Mouse (Mus musculus): Measurements from ENCODE around the gene Ahsg. TPM values are rescaled to one million over a fixed set of nuclear protein-coding genes. Genes with fewer than 3 reads are reported as not detected.

The Ahsg gene
- polyA plus RNA-seq, 1 experiment from 2014 or later = 114 TPM

- H3K4me2 ChIP-seq = no peak overlapping the region
- H3K4me3 ChIP-seq (replicated peaks) = no peak overlapping the region
- H3K9me3 ChIP-seq = no peaks in the 10 kb centered on the region
- no peak overlapping the region for H3K27ac ChIP-seq
- no peaks in the 10 kb centered on the region for H3K27me3 ChIP-seq (replicated peaks)
- no peaks in the 10 kb centered on the region for H3K36me3 ChIP-seq
- H3K9ac ChIP-seq = no peak overlapping the region
- ATAC-seq (ENCODE audit: insufficient read depth, low FRiP score, low read depth) = no peak; the same call in 1 of the 2 replicates
- H3K4me1 ChIP-seq = no peaks in the 10 kb centered on the region
- WGBS = 83% methylated on average over 8 of the region's 8 CpGs
These were observed 667 bp downstream of the Ahsg start for GRCm38 (mm10) chr16:22891733-22892154.

GRCm38 (mm10) chr16:22894095-22894494 is 3.0 kb downstream of the Ahsg start:
- no peak overlapping the region for H3K4me2 ChIP-seq
- H3K27me3 ChIP-seq (replicated peaks) = no peaks in the 10 kb centered on the region
- ATAC-seq (ENCODE audit: insufficient read depth, low FRiP score, low read depth) = no peak
- no peaks in the 10 kb centered on the region for H3K9me3 ChIP-seq
- WGBS = 64% methylated on average over 8 of the region's 8 CpGs
- H3K4me1 ChIP-seq = no peaks in the 10 kb centered on the region
- no peak overlapping the region for H3K4me3 ChIP-seq (replicated peaks)
- H3K36me3 ChIP-seq = no peaks in the 10 kb centered on the region
- H3K27ac ChIP-seq = no peak overlapping the region
- H3K9ac ChIP-seq = no peak overlapping the region

- no peaks in the 10 kb centered on the region for H3K36me3 ChIP-seq
- no peaks in the 10 kb centered on the region for H3K4me1 ChIP-seq
- H3K9me3 ChIP-seq = no peaks in the 10 kb centered on the region
- H3K4me2 ChIP-seq = no peak overlapping the region
- no peak overlapping the region for H3K4me3 ChIP-seq (replicated peaks)
- ATAC-seq (ENCODE audit: insufficient read depth, low FRiP score, low read depth) = no peak
- H3K9ac ChIP-seq = no peak overlapping the region
- H3K27ac ChIP-seq = no peak overlapping the region
- WGBS = 67% methylated on average over 2 of the region's 2 CpGs
- no peaks in the 10 kb centered on the region for H3K27me3 ChIP-seq (replicated peaks)
These were observed 5.5 kb downstream of the Ahsg start for GRCm38 (mm10) chr16:22896618-22897017.

GRCm38 (mm10) chr16:22899346-22899745 is 8.3 kb downstream of the Ahsg start:
- no peaks in the 10 kb centered on the region for H3K36me3 ChIP-seq
- 54% methylated on average over 5 of the region's 5 CpGs for WGBS
- H3K4me3 ChIP-seq (replicated peaks) = no peak overlapping the region
- H3K27me3 ChIP-seq (replicated peaks) = no peaks in the 10 kb centered on the region
- ATAC-seq (ENCODE audit: insufficient read depth, low FRiP score, low read depth) = no peak
- no peaks in the 10 kb centered on the region for H3K9me3 ChIP-seq
- H3K27ac ChIP-seq = no peak overlapping the region
- no peak overlapping the region for H3K9ac ChIP-seq
- no peaks in the 10 kb centered on the region for H3K4me1 ChIP-seq
- H3K4me2 ChIP-seq = no peak overlapping the region

GRCm38 (mm10) chr16:22899866-22900570 is 8.9 kb downstream of the Ahsg start:
- no peak overlapping the region for H3K27ac ChIP-seq
- no peaks in the 10 kb centered on the region for H3K36me3 ChIP-seq
- H3K27me3 ChIP-seq (replicated peaks) = no peaks in the 10 kb centered on the region
- H3K9me3 ChIP-seq = no peaks in the 10 kb centered on the region
- no peaks in the 10 kb centered on the region for H3K4me1 ChIP-seq
- H3K4me2 ChIP-seq = no peak overlapping the region
- H3K4me3 ChIP-seq (replicated peaks) = no peak overlapping the region
- no peak; the same call in 1 of the 2 replicates for ATAC-seq (ENCODE audit: insufficient read depth, low FRiP score, low read depth)
- 63% methylated on average over 10 of the region's 10 CpGs for WGBS
- H3K9ac ChIP-seq = no peak overlapping the region

- Histone ChIP-seq H3K27ac (no peak overlapping the region), H3K4me2 (no peak overlapping the region), H3K9ac (no peak overlapping the region), H3K27me3 (replicated peaks) (no peaks in the 10 kb centered on the region), H3K9me3 (no peaks in the 10 kb centered on the region), H3K4me3 (replicated peaks) (no peak overlapping the region), H3K4me1 (no peaks in the 10 kb centered on the region), H3K36me3 (no peaks in the 10 kb centered on the region)
- WGBS = 43% methylated on average over 3 of the region's 3 CpGs
- ATAC-seq (ENCODE audit: insufficient read depth, low FRiP score, low read depth) = no peak
These were observed 10.2 kb downstream of the Ahsg start for GRCm38 (mm10) chr16:22901326-22901725.

GRCm38 (mm10) chr16:22909290-22909689 is 18.2 kb downstream of the Ahsg start:
- no peak overlapping the region for H3K9ac ChIP-seq
- WGBS = 84% methylated on average over 6 of the region's 6 CpGs
- H3K27me3 ChIP-seq (replicated peaks) = no peaks in the 10 kb centered on the region
- ATAC-seq (ENCODE audit: insufficient read depth, low FRiP score, low read depth) = no peak
- H3K4me1 ChIP-seq = no peaks in the 10 kb centered on the region
- no peak overlapping the region for H3K4me2 ChIP-seq
- H3K4me3 ChIP-seq (replicated peaks) = no peak overlapping the region
- no peaks in the 10 kb centered on the region for H3K9me3 ChIP-seq
- H3K27ac ChIP-seq = no peak overlapping the region
- H3K36me3 ChIP-seq = no peaks in the 10 kb centered on the region

GRCm38 (mm10) chr16:22911986-22912385 is 20.9 kb downstream of the Ahsg start:
- no peak for ATAC-seq (ENCODE audit: insufficient read depth, low FRiP score, low read depth)
- 81% methylated on average over 3 of the region's 3 CpGs for WGBS
- no peak overlapping the region for H3K4me3 ChIP-seq (replicated peaks)
- no peak overlapping the region for H3K27ac ChIP-seq
- no peaks in the 10 kb centered on the region for H3K9me3 ChIP-seq
- H3K4me2 ChIP-seq = no peak overlapping the region
- no peaks in the 10 kb centered on the region for H3K27me3 ChIP-seq (replicated peaks)
- no peaks in the 10 kb centered on the region for H3K4me1 ChIP-seq
- no peak overlapping the region for H3K9ac ChIP-seq
- H3K36me3 ChIP-seq = no peaks in the 10 kb centered on the region

- Histone ChIP-seq H3K27me3 (replicated peaks) (no peaks in the 10 kb centered on the region), H3K27ac (no peak overlapping the region), H3K4me3 (replicated peaks) (no peak overlapping the region), H3K4me1 (no peaks in the 10 kb centered on the region), H3K9ac (no peak overlapping the region), H3K4me2 (no peak overlapping the region), H3K36me3 (no peaks in the 10 kb centered on the region), H3K9me3 (no peaks in the 10 kb centered on the region)
- WGBS = 74% methylated on average over 6 of the region's 6 CpGs
- no peak for ATAC-seq (ENCODE audit: insufficient read depth, low FRiP score, low read depth)
These were observed 21.8 kb downstream of the Ahsg start for GRCm38 (mm10) chr16:22912886-22913285.

- ATAC-seq (ENCODE audit: insufficient read depth, low FRiP score, low read depth) = no peak
- Histone ChIP-seq H3K27ac (no peak overlapping the region), H3K9me3 (no peaks in the 10 kb centered on the region), H3K36me3 (no peaks in the 10 kb centered on the region), H3K4me1 (no peaks in the 10 kb centered on the region), H3K27me3 (replicated peaks) (no peaks in the 10 kb centered on the region), H3K4me2 (no peak overlapping the region), H3K4me3 (replicated peaks) (no peak overlapping the region), H3K9ac (no peak overlapping the region)
These were observed 23.2 kb downstream of the Ahsg start for GRCm38 (mm10) chr16:22914276-22914675.

GRCm38 (mm10) chr16:22918034-22918433 is 27.0 kb downstream of the Ahsg start, which contains the start of gene Fetub:
Gene Fetub (plus strand): TSS chr16:22918334.
- H3K4me1 ChIP-seq = no peaks in the 10 kb centered on the region
- H3K4me2 ChIP-seq = no peak within 1 kb of the TSS
- H3K9me3 ChIP-seq = no peaks in the 10 kb centered on the region
- ATAC-seq (ENCODE audit: insufficient read depth, low FRiP score, low read depth) = no peak
- 79% methylated on average over 5 of the region's 5 CpGs for WGBS
- H3K36me3 ChIP-seq = no peaks in the 10 kb centered on the region
- no peak within 1 kb of the TSS for H3K27ac ChIP-seq
- H3K9ac ChIP-seq = no peak within 1 kb of the TSS
- no peaks in the 10 kb centered on the region for H3K27me3 ChIP-seq (replicated peaks)
- H3K4me3 ChIP-seq (replicated peaks) = no peak within 1 kb of the TSS

GRCm38 (mm10) chr16:22918664-22919312 is 27.7 kb downstream of the Ahsg start:
- H3K9me3 ChIP-seq = no peaks in the 10 kb centered on the region
- no peak overlapping the region for H3K27ac ChIP-seq
- 76% methylated on average over 15 of the region's 15 CpGs for WGBS
- no peaks in the 10 kb centered on the region for H3K36me3 ChIP-seq
- no peak overlapping the region for H3K4me3 ChIP-seq (replicated peaks)
- no peaks in the 10 kb centered on the region for H3K4me1 ChIP-seq
- no peaks in the 10 kb centered on the region for H3K27me3 ChIP-seq (replicated peaks)
- H3K9ac ChIP-seq = no peak overlapping the region
- ATAC-seq (ENCODE audit: insufficient read depth, low FRiP score, low read depth) = no peak
- no peak overlapping the region for H3K4me2 ChIP-seq

Measured in stomach, embryonic 15.5 days (tissue).